Mouse (Mus musculus) ES-E14 (cell line): ENCODE results near the gene Rbm44.

ENCODE experiments used
- CHD2 ChIP-seq: IDR thresholded peaks from 2 replicates; pipeline ENCODE4 v1.6.1; 2014; ENCODE audit warnings: mild to moderate bottlenecking, low read depth, low read length, inconsistent platforms
- HCFC1 ChIP-seq: IDR thresholded peaks from 2 replicates; pipeline ENCODE4 v1.6.1; 2012; ENCODE audit warnings: low read length, inconsistent platforms, borderline replicate concordance; ENCODE audit not compliant: insufficient read depth

GRCm38 (mm10) chr1:91186677-91187076, 41.8 kb downstream of the Rbm44 start:
- no peak for TF ChIP-seq CHD2
- no peak for TF ChIP-seq HCFC1
